Mouse (Mus musculus) kidney, adult 8-10 months (tissue): ENCODE measurements around the gene Ksr2.

Experiments used
- DNase-seq, 2 experiments: peaks; one replicate each; pipeline ENCODE4 v3.0.0; 2022

The Ksr2 gene

DNA sequence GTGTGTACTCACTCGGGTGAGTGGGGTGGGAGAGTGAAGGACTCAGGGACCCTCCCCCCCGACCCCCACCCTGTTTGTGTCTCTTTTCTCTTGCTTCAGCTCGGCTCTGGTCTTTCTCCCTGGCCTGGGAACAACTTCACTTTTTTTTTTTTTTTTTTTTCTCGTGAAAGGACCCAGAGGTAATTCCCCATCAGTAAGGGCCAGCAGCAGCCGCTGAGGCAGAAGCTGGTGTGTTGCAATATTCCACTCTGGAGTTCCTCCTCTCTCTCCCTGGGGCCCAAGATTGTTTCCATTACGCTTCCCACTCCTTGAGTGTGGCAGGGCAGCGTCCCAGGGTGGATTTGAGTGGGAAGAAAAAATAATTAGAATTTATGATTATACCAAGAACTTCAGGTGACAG lies 72.3 kb downstream of the Ksr2 start:
- no peak for DNase-seq

GRCm38 (mm10) chr5:117488155-117488554 lies 74.4 kb downstream of the Ksr2 start:
- no peak for DNase-seq

DNA sequence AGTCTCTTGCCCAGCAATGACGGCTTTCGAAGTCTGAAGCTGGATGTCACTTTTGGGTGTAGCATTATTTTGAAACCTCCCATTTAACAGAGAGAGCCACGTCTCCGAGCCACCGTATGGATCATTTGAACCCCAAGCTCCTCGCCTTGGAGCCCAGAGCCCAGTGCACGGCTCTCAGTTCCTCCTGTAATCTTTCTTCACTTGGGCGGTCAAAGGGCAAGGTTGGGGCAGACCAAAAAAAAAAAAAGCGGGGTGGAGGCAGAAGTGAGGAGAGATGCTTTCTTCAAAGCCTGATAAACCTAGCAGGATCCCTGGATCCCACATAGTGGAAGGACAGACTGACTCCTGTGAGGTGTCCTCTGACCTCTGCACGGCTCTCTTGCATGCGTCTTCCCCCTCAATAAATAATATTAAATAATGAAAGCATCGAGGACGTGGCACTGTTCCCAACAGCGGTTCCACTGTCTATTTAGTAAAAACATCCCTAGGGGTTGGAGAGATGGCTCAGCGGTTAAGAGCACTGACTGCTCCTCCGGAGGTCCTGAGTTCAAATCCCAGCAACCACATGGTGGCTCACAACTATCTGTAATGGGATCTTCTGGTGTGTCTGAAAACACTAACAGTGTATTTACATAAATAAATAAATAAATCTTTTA lies 75.0 kb downstream of the Ksr2 start:
- DNase-seq: no peak

GRCm38 (mm10) chr5:117492933-117493863 lies 79.4 kb downstream of the Ksr2 start:
- DNase-seq: no peak

DNA sequence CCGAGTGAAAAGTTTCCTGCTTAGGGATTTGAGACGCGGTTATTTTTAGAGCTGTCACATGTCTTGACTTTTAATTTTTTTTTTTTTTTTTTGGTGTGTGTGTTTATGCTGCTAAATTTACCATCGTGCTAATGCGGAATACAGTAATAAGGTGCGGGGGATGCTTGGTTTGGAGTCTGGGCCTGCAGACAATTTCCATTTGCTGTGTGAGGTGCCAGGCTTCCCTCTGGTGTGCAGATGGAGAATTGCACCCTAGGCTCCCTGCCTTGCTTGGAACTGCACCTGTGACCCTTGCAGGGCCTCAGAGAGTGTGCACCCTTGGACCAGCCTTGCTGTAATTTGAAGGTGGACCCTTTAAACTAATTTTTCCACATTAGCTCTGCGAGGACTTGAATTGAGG lies 80.1 kb downstream of the Ksr2 start:
- DNase-seq: peak; percentile 41 to 74

GRCm38 (mm10) chr5:117497084-117497483 lies 83.3 kb downstream of the Ksr2 start:
- no peak for DNase-seq

DNA sequence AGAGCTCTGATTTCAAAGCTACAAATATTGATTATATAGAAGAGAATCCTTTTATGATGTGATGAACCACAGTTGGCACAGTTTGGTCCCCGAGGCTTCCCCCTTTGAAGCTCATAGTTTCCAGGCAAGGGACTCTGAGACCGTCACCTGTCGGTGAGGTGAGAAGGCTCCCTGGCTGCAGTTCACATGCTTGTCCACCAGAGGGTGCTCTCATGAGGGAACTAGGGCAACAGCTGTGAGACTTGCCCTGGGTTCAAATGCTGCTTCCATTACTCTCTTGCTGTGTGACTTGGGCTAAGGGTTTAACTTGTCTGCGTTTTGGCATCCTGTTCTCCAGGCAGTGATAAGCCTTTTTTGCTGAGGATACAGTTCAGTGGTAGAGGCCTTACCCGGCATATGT lies 88.8 kb downstream of the Ksr2 start:
- peak in 1 of 2 experiments; percentile 37 for DNase-seq

- no peak for DNase-seq
Measured at GRCm38 (mm10) chr5:117504431-117504830, 90.6 kb downstream of the Ksr2 start.

DNA sequence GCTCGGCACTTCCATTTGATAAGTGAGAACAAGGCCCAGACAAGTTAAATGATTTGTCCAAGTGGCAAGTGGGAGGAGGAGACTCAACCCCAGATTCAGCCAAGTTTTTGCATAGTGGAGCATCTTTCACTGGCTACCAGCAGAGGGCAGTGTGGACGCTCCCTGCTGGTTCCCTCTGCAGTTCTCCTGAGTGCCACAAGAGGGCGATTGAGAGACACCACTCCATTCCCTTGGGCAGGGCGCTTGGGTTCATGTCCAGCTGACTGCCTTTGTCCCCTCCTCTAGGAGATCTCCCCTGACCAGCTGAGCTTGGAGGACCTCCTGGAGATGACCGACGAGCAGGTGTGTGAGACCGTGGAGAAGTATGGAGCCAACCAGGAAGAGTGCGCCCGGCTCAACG lies 91.4 kb downstream of the Ksr2 start:
- DNase-seq: peak; percentile 63 to 81

GRCm38 (mm10) chr5:117505769-117506168 lies 92.0 kb downstream of the Ksr2 start:
- DNase-seq: no peak

- peak; percentile 78 to 88 for DNase-seq
Measured at GRCm38 (mm10) chr5:117506406-117506805, 92.6 kb downstream of the Ksr2 start.

- DNase-seq: peak in 1 of 2 experiments; percentile 40
Measured at GRCm38 (mm10) chr5:117509511-117510375, 95.9 kb downstream of the Ksr2 start.

GRCm38 (mm10) chr5:117510864-117511263 lies 97.1 kb downstream of the Ksr2 start:
- no peak for DNase-seq

DNA sequence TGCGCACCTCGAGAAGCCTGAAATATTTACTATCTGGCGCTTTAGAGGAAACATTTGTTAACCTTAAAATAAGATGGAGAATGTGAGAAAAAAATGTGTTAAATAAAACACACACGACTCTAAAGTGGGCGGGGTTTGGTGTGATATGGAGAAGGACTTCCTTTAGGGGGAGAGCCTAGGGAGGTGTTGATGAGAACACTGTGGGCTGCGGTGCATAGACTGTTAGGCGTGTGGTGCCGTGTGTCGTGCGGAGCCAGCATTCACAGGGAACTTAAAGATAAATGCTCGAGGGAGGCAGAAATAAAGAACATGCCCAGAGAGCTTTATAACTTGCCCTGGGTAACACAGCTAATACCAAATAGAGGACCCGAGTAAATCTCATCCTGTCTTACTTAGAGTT lies 101.6 kb downstream of the Ksr2 start:
- DNase-seq: no peak

DNA sequence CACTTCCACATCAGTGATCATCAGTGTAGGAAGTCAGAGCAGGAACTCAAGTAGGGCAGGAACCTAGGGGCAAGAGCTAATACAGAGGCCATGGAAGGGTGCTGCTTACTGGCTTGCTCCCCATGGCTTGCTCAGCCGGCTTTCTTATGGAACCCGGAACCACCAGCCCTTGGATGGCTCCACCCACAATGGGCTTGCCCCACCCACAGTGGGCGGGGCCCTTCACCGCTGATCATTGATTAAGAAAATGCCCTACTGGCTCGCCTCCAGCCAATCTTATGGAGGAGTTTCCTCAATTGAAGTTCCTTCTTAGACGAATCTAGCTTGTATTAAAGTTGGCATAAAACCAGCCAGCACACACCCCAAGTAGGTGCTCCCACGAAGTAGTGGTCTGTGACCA lies 102.1 kb downstream of the Ksr2 start:
- no peak for DNase-seq

DNA sequence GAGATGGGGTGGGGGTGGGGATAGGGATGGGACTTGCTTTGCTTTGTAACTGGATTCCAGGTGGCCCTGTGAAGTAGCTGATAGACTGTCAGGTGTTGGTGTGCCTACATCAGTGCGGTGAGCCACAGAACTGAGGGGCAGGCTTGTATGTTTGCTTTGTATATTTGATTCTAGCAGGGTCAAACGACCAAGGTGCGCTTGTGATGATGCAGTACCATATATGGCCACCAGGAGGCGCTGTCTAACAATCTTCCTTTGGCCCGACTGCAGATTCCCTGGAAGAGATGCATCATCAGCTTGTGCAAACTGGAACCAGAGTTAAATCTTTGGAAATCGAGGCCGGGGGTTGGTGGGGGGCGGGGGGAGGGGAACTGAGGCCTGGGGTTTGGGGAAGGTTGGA lies 102.8 kb downstream of the Ksr2 start:
- peak in 1 of 2 experiments; percentile 80 for DNase-seq

GRCm38 (mm10) chr5:117519858-117520495 lies 106.2 kb downstream of the Ksr2 start:
- no peak for DNase-seq

- DNase-seq: peak; percentile 70
Measured at GRCm38 (mm10) chr5:117521156-117521555, 107.4 kb downstream of the Ksr2 start.

GRCm38 (mm10) chr5:117521701-117522100 lies 107.9 kb downstream of the Ksr2 start:
- peak in 1 of 2 experiments; percentile 58 for DNase-seq

DNA sequence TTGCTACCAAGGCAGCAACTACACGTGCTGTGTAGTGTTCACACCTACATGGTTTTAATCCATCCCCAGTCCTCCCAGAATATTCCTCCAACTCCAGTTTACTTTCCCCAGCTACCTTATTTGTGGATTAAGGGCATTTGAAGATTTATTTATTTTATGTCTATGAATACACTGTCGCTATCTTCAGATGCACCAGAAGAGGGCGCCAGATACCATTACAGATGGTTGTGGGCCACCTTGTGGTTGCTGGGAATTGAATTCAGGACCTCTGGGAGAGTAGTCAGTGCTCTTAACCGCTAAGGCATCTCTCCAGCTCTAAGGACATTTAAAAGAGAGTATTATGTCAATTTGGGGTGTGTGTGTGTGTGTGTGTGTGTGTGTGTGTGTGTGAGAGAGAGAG lies 108.7 kb downstream of the Ksr2 start:
- DNase-seq: no peak

DNA sequence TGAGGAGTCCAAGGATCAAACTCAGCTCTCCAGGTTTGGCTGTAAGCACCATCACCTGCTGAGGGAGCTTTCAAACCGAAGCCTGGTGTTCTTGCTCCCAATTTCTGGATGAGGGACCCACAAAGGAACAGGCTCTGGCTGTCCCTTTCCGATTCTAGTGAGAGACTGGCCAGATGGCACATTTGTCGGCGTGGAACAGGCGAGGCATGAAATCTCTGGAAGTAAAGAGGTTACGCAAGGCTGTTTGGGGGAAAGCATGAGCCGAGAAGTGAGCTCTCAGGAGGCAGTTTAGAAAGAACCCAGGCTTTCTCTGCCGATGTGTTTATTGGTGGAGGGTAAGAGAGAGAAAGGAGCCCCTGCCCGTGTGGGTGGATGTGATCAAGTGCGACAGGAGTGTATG lies 109.2 kb downstream of the Ksr2 start:
- DNase-seq: no peak

DNA sequence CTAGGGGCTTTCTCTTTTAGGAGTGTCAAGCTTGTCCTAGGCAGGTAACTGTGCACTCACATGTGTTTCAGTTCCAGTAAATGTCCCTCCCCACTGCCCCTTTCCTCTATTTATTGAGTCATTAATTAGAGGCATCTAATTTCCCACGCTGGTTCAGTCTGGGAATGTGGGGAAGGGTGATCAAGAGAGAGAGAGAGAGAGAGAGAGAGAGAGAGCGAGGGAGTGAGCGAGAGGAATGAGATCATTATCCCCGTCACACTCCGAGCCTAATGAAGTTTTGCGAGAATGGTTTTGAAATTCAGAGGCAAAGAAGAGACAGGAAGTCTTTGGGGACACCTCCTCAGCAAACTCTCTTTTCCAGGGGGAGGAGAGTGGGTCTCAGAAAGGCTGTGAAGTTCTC lies 117.2 kb downstream of the Ksr2 start:
- DNase-seq: no peak

GRCm38 (mm10) chr5:117539221-117539620 lies 125.4 kb downstream of the Ksr2 start:
- no peak for DNase-seq
